Mouse (Mus musculus) intestine, embryonic 14.5 days (tissue): ENCODE data around the gene Stx1b. TPM values are rescaled to one million over a fixed set of nuclear protein-coding genes. Genes with fewer than 3 reads are reported as not detected.
A peak's percentile ranks its signal among the peaks of the same experiment; 100 is the strongest.
"Not testable (repeated sequence)": the region's sequence is repeated elsewhere in the genome, so short reads cannot be mapped to it uniquely, and the experiment has no call there.

ENCODE experiments used
- ATAC-seq: fragments of 200-750 bp; cut with Nextera tagmentation; replicated peaks from 2 replicates; pipeline ENCODE4 v1.8.0; 2017; ENCODE audit warnings: low read depth, moderate number of reproducible peaks, moderate TSS enrichment, moderate library complexity; ENCODE audit not compliant: low FRiP score, low TSS enrichment
- DNase-seq: peaks from one replicate; pipeline ENCODE4 v3.0.0-alpha.2; 2018; ENCODE audit warnings: low spot score
- H3K27ac ChIP-seq: fragments of 300-500 bp; sonication (generic); 2 replicates; pipeline ENCODE4 v1.5.1; 2014; ENCODE audit warnings: low read depth, mild to moderate bottlenecking, control low read depth
- H3K27me3 ChIP-seq: fragments of 300-500 bp; sonication (generic); replicated peaks from 2 replicates; pipeline ENCODE4 v1.6.1; 2014; ENCODE audit warnings: low read length, control low read depth; ENCODE audit not compliant: control insufficient read depth, insufficient read depth
- H3K36me3 ChIP-seq: fragments of 300-500 bp; sonication (generic); 2 replicates; pipeline ENCODE4 v1.6.1; 2014; ENCODE audit warnings: low read length, control low read depth; ENCODE audit not compliant: control insufficient read depth, insufficient read depth
- H3K4me1 ChIP-seq: fragments of 300-500 bp; sonication (generic); replicated peaks from 2 replicates; pipeline ENCODE4 v1.6.1; 2014; ENCODE audit warnings: low read length, control low read depth, mixed read lengths; ENCODE audit not compliant: control insufficient read depth, insufficient read depth
- H3K4me2 ChIP-seq: fragments of 300-500 bp; sonication (generic); 2 replicates; pipeline ENCODE4 v1.6.1; 2014; ENCODE audit warnings: low read length
- H3K4me3 ChIP-seq: fragments of 300-500 bp; sonication (generic); 2 replicates; pipeline ENCODE4 v1.5.1; 2014; ENCODE audit warnings: low read depth, low read length, control low read depth, mixed read lengths
- H3K9ac ChIP-seq: fragments of 300-500 bp; sonication (generic); 2 replicates; pipeline ENCODE4 v1.6.1; 2014; ENCODE audit warnings: mild to moderate bottlenecking, low read length
- H3K9me3 ChIP-seq: fragments of 300-500 bp; sonication (generic); 2 replicates; pipeline ENCODE4 v1.6.1; 2016; ENCODE audit warnings: low read length, control low read depth; ENCODE audit not compliant: control insufficient read depth
- WGBS: fragments of 180-500 bp; shearing (Covaris S2); extraction: QIAGEN DNeasy Blood & Tissue Kit; methylation state at CpG from one replicate; pipeline ENCODE4 v1.1.7; 2014; 5-methylcytosine and 5-hydroxymethylcytosine counted together
- polyA plus RNA-seq: library from polyadenylated mRNA; unstranded; fragments of >200 nt; fragmentation: Nextera tagmentation; extraction: Ambion mirVana; gene quantifications from 2 replicates; pipeline ENCODE4 v1.2.1, GENCODE M21; 2014

The Stx1b gene
- polyA plus RNA-seq, 1 experiment from 2014 or later, result 4.9 TPM

GRCm38 (mm10) chr7:127776426-127776825 is 47.9 kb downstream of the Stx1b start, which contains the start of gene Setd1a:
Gene Setd1a, plus strand, starts transcription at chr7:127776670.
- ATAC-seq (peak; percentile 71), DNase-seq (peak; percentile 94)
- peak within 1 kb of the TSS; percentile 97 for H3K27ac ChIP-seq
- under 1% methylated on average over 23 of the region's 23 CpGs for WGBS
- peak within 1 kb of the TSS; percentile 85 for H3K4me2 ChIP-seq
- peak within 1 kb of the TSS; percentile 87 for H3K9ac ChIP-seq
- H3K4me3 ChIP-seq, result peak within 1 kb of the TSS; percentile 87
- no peaks in the 10 kb centered on the region for H3K27me3 ChIP-seq
- H3K36me3 ChIP-seq, result peaks cover 32% of the 10 kb centered on the region
- H3K4me1 ChIP-seq, result peaks cover 10% of the 10 kb centered on the region
- no peaks in the 10 kb centered on the region for H3K9me3 ChIP-seq

- not testable (repeated sequence) for H3K27me3 ChIP-seq, ATAC-seq, DNase-seq, H3K9me3 ChIP-seq
- 70% methylated on average over 7 of the region's 7 CpGs for WGBS
- Histone ChIP-seq H3K9ac (peak overlapping the region; percentile 87), H3K36me3 (peaks cover 26% of the 10 kb centered on the region), H3K4me2 (peak overlapping the region; percentile 65), H3K4me1 (peaks cover 16% of the 10 kb centered on the region), H3K4me3 (peak overlapping the region; percentile 87), H3K27ac (peak overlapping the region; percentile 97)
Measured at GRCm38 (mm10) chr7:127775837-127776236, 48.5 kb downstream of the Stx1b start.

GRCm38 (mm10) chr7:127773664-127774384 is 50.5 kb downstream of the Stx1b start:
- Histone ChIP-seq H3K9ac (no peak overlapping the region), H3K4me1 (peaks cover 20% of the 10 kb centered on the region), H3K9me3 (no peaks in the 10 kb centered on the region), H3K27ac (no peak overlapping the region), H3K4me3 (no peak overlapping the region), H3K36me3 (peaks cover 6% of the 10 kb centered on the region; the same call in 1 of the 2 replicates), H3K4me2 (no peak overlapping the region), H3K27me3 (no peaks in the 10 kb centered on the region)
- DNase-seq, result peak; percentile 65
- ATAC-seq, result no peak
- WGBS, result 44% methylated on average over 9 of the region's 9 CpGs

- 93% methylated on average over 1 of the region's 1 CpGs for WGBS
Measured at GRCm38 (mm10) chr7:127772557-127772956, 51.8 kb downstream of the Stx1b start.

GRCm38 (mm10) chr7:127772080-127772479 is 52.3 kb downstream of the Stx1b start:
- DNase-seq (no peak), ATAC-seq (no peak)
- no peak overlapping the region for H3K4me2 ChIP-seq
- no peak overlapping the region for H3K27ac ChIP-seq
- H3K4me1 ChIP-seq, result peaks cover 10% of the 10 kb centered on the region
- H3K4me3 ChIP-seq, result no peak overlapping the region
- WGBS, result 77% methylated on average over 3 of the region's 3 CpGs
- H3K27me3 ChIP-seq, result no peaks in the 10 kb centered on the region
- H3K9ac ChIP-seq, result no peak overlapping the region
- no peaks in the 10 kb centered on the region for H3K9me3 ChIP-seq
- H3K36me3 ChIP-seq, result peaks cover 13% of the 10 kb centered on the region

More at GRCm38 (mm10) chr7:127772557-127772956, 51.8 kb downstream of the Stx1b start:
- H3K27ac ChIP-seq, result no peak overlapping the region
- ATAC-seq (no peak), DNase-seq (no peak)
- H3K9ac ChIP-seq, result no peak overlapping the region
- H3K27me3 ChIP-seq, result no peaks in the 10 kb centered on the region
- peaks cover 8% of the 10 kb centered on the region for H3K36me3 ChIP-seq
- no peak overlapping the region for H3K4me3 ChIP-seq
- H3K4me1 ChIP-seq, result peaks cover 10% of the 10 kb centered on the region
- H3K9me3 ChIP-seq, result no peaks in the 10 kb centered on the region
- H3K4me2 ChIP-seq, result no peak overlapping the region

GRCm38 (mm10) chr7:127771262-127771661 is 53.1 kb downstream of the Stx1b start:
- WGBS, result 64% methylated on average over 5 of the region's 5 CpGs
- no peaks in the 10 kb centered on the region for H3K27me3 ChIP-seq

GRCm38 (mm10) chr7:127770039-127770905 is 54.1 kb downstream of the Stx1b start:
- peak overlapping the region; percentile 84 for H3K4me2 ChIP-seq
- H3K27ac ChIP-seq, result peak overlapping the region; percentile 90
- H3K36me3 ChIP-seq, result peaks cover 31% of the 10 kb centered on the region
- ATAC-seq (peak; percentile 25), DNase-seq (peak; percentile 62)
- 1% methylated on average over 27 of the region's 27 CpGs for WGBS
- no peaks in the 10 kb centered on the region for H3K9me3 ChIP-seq
- peaks cover 10% of the 10 kb centered on the region for H3K4me1 ChIP-seq
- peak overlapping the region; percentile 70 for H3K4me3 ChIP-seq
- H3K9ac ChIP-seq, result peak overlapping the region; percentile 96
- no peaks in the 10 kb centered on the region for H3K27me3 ChIP-seq

More at GRCm38 (mm10) chr7:127771262-127771661, 53.1 kb downstream of the Stx1b start:
- Histone ChIP-seq H3K9me3 (no peaks in the 10 kb centered on the region), H3K4me2 (peak overlapping the region; percentile 84), H3K9ac (no peak overlapping the region), H3K36me3 (peaks cover 21% of the 10 kb centered on the region), H3K4me1 (peaks cover 10% of the 10 kb centered on the region), H3K27ac (no peak overlapping the region), H3K4me3 (no peak overlapping the region)
- ATAC-seq (no peak), DNase-seq (no peak)

- peak within 1 kb of the TSS; percentile 70 for H3K4me3 ChIP-seq
- H3K4me2 ChIP-seq, result peak within 1 kb of the TSS; percentile 84
- 0% methylated on average over 24 of the region's 24 CpGs for WGBS
- H3K36me3 ChIP-seq, result peaks cover 38% of the 10 kb centered on the region
- H3K9ac ChIP-seq, result peak within 1 kb of the TSS; percentile 96
- peaks cover 10% of the 10 kb centered on the region for H3K4me1 ChIP-seq
- H3K27me3 ChIP-seq, result no peaks in the 10 kb centered on the region
- ATAC-seq, result peak; percentile 83
- H3K27ac ChIP-seq, result peak within 1 kb of the TSS; percentile 90
- H3K9me3 ChIP-seq, result no peaks in the 10 kb centered on the region
- DNase-seq, result peak; percentile 91
Measured at GRCm38 (mm10) chr7:127769651-127770038, 54.7 kb downstream of the Stx1b start, which contains the start of gene Orai3. Gene Orai3, plus strand, starts transcription at chr7:127769815.
